Mouse (Mus musculus): ENCODE measurements around the gene Tfcp2.

GRCm38 (mm10) chr15:100520306-100520705, 31.5 kb downstream of the Tfcp2 start:
- TF ChIP-seq POLR2A (IDR thresholded peaks at IDR 0.05; ENCODE audit: extremely low read depth, insufficient read depth, low read length) (no peak), CTCF (IDR thresholded peaks at IDR 0.05; ENCODE audit: low read depth, low read length) (no peak)

All from liver, adult 2 months (tissue).